ENCODE assay signal across 9 mouse cellular contexts in genomic region chr12:7816616-7817015, GRCm38 (mm10).
DNase-seq lines count a peak whose midpoint lies in the region; TF ChIP-seq lines count a peak whose summit lies in the region.
"Had no signal": no experiment of that assay in that cellular context is flagged by ENCODE, and none has a peak within 500 bp of the region (broad histone marks: within the 10 kb centered on the region; RNA-seq: fewer than 3 reads in every experiment).

No protein-coding gene starts in this region.

- intact Hi-C loops in gastrocnemius, postnatal 14 days (cut with DNase I; ENCODE audit: low total_unique reads), result no loop called here

- H3K27ac ChIP-seq in olfactory bulb, adult 2 months (ENCODE audit: insufficient read depth, low read depth, low read length), result peak overlapping the region; percentile 93
- H3K27ac ChIP-seq: heart, embryonic 13.5 days had no signal

- no peak overlapping the region for H3K4me3 ChIP-seq in olfactory bulb, adult 2 months (ENCODE audit: insufficient read depth, low read depth, low read length)
- H3K4me3 ChIP-seq: heart, embryonic 13.5 days had no signal

- TF ChIP-seq CTCF in olfactory bulb, adult 2 months (IDR thresholded peaks at IDR 0.05; ENCODE audit: insufficient read depth, low read depth, low read length), result no peak

- H3K4me1 ChIP-seq in olfactory bulb, adult 2 months (ENCODE audit: control insufficient read depth, insufficient read depth, low read length), result peaks cover 7% of the 10 kb centered on the region
- H3K4me1 ChIP-seq: heart, embryonic 13.5 days had no signal

- no peak for TF ChIP-seq POLR2A in olfactory bulb, adult 2 months (IDR thresholded peaks at IDR 0.05; ENCODE audit: insufficient read depth, low read depth, low read length)

- WGBS in olfactory bulb, adult 2 months, result 28% methylated on average over 5 of the region's 5 CpGs

- DNase-seq in gastrocnemius, postnatal 10 days, result peak; percentile 14
- no peak for DNase-seq in gastrocnemius, adult 8-10 months (ENCODE audit: low spot score in 2 of 2)
- DNase-seq in gastrocnemius, postnatal 14 days, result peak; percentile 38
- peak; percentile 73 for DNase-seq in layer of hippocampus, adult 9-11 months
- DNase-seq in MN1 (ENCODE audit: low spot score), result no peak
- no peak for DNase-seq in embryo, embryonic 10 days (ENCODE audit: low spot score)
- DNase-seq in cerebellum, adult 18-20 months, result no peak

Comparison
In these comparisons a context has a peak if more than half of its experiments do, and no peak if none do; other contexts are left out.
1. DNase-seq: peak in gastrocnemius, postnatal 10 days (single experiment), gastrocnemius, postnatal 14 days (single experiment) and layer of hippocampus, adult 9-11 months (single experiment); none in gastrocnemius, adult 8-10 months (0 of 2), MN1 (single experiment), embryo, embryonic 10 days (single experiment) and cerebellum, adult 18-20 months (0 of 2).